Mouse (Mus musculus) CH12.LX (cell line): Measurements from ENCODE around the gene Usp21. TPM values are rescaled to one million over a fixed set of nuclear protein-coding genes. Genes with fewer than 3 reads are reported as not detected.
A peak's percentile ranks its signal among the peaks of the same experiment; 100 is the strongest.

Source experiments
- DNase-seq: peaks from one replicate; pipeline ENCODE4 v3.0.0-alpha.2; 2013; ENCODE audit errors: extremely low read depth
- H3K27ac ChIP-seq: 2 replicates; pipeline ENCODE4 v1.5.1; 2012; ENCODE audit warnings: low read depth, mild to moderate bottlenecking, control low read depth, moderate library complexity; ENCODE audit not compliant: insufficient read depth
- H3K27me3 ChIP-seq: replicated peaks from 2 replicates; pipeline ENCODE3; 2012; ENCODE audit warnings: inconsistent platforms
- H3K36me3 ChIP-seq, 2 experiments: replicated peaks in 1 of 2; 2 replicates each; pipeline versions ENCODE3 to v1.6.1; 2012; ENCODE audit warnings: inconsistent platforms in 1 of 2, low read length in 1 of 2, mild to moderate bottlenecking in 1 of 2, mixed read lengths in 1 of 2, moderate library complexity in 1 of 2; ENCODE audit not compliant: control insufficient read depth in 1 of 2, insufficient read depth in 1 of 2
- H3K4me1 ChIP-seq, 2 experiments: 2 replicates each; pipeline ENCODE4 v1.6.1; 2012; ENCODE audit warnings: inconsistent platforms in 1 of 2, moderate library complexity in 1 of 2; ENCODE audit not compliant: insufficient read depth in 2 of 2, control insufficient read depth in 1 of 2
- H3K4me2 ChIP-seq: 2 replicates; pipeline ENCODE4 v1.6.1; 2012; ENCODE audit warnings: low read depth, mild to moderate bottlenecking, control low read depth; ENCODE audit not compliant: poor library complexity, insufficient read depth, severe bottlenecking
- H3K4me3 ChIP-seq, 3 experiments: fragments of 150-350 bp in 1 of 3; sonication (generic) in 1 of 3; replicated peaks in 1 of 3; 2 replicates each; pipeline versions ENCODE3 to v1.5.1; 2011 to 2012; ENCODE audit warnings: low read depth in 2 of 3, low read length in 2 of 3, mild to moderate bottlenecking in 2 of 3, moderate library complexity in 2 of 3, control low read depth in 1 of 3, improper control_type of control experiment in 1 of 3, inconsistent platforms in 1 of 3, mixed read lengths in 1 of 3; ENCODE audit not compliant: poor library complexity in 1 of 3
- H3K79me2 ChIP-seq: replicated peaks from 2 replicates; pipeline ENCODE4 v1.6.1; 2012; ENCODE audit warnings: mild to moderate bottlenecking, moderate library complexity; ENCODE audit not compliant: control insufficient read depth, poor library complexity, insufficient read depth, severe bottlenecking; ENCODE audit errors: extremely low read depth
- H3K9ac ChIP-seq: 2 replicates; pipeline ENCODE4 v1.6.1; 2012; ENCODE audit warnings: low read depth, mild to moderate bottlenecking, control low read depth, moderate library complexity; ENCODE audit not compliant: insufficient read depth
- H3K9me3 ChIP-seq: replicated peaks from 2 replicates; pipeline ENCODE3; 2012; ENCODE audit warnings: low read length, inconsistent platforms, mixed read lengths
- BHLHE40 ChIP-seq: IDR thresholded peaks from 2 replicates; pipeline ENCODE4 v1.6.1; 2011; ENCODE audit warnings: mild to moderate bottlenecking, low read depth, low read length, improper control_type of control experiment
- CHD1 ChIP-seq: IDR thresholded peaks from 2 replicates; pipeline ENCODE4 v1.6.1; 2012; ENCODE audit warnings: low read depth, low read length, improper control_type of control experiment, inconsistent platforms
- CHD2 ChIP-seq: IDR thresholded peaks from 2 replicates; pipeline ENCODE4 v1.6.1; 2011; ENCODE audit warnings: low read length, improper control_type of control experiment
- CTCF ChIP-seq, 2 experiments: IDR thresholded peaks in 1 of 2; conservative IDR thresholded peaks in 1 of 2; 2 replicates each; pipeline ENCODE4 v1.5.1; 2011 to 2012; ENCODE audit warnings: low read depth in 2 of 2, low read length in 2 of 2, improper control_type of control experiment in 1 of 2, inconsistent platforms in 1 of 2, mild to moderate bottlenecking in 1 of 2, moderate library complexity in 1 of 2
- E2F4 ChIP-seq: IDR thresholded peaks from 2 replicates; pipeline ENCODE4 v1.6.1; 2011; ENCODE audit warnings: low read depth, low read length, improper control_type of control experiment; ENCODE audit not compliant: insufficient replicate concordance
- ELF1 ChIP-seq: IDR thresholded peaks from 2 replicates; pipeline ENCODE4 v1.6.1; 2014; ENCODE audit warnings: low read depth, mild to moderate bottlenecking, inconsistent platforms, low read length, improper control_type of control experiment
- EP300 ChIP-seq: IDR thresholded peaks from 2 replicates; pipeline ENCODE4 v1.6.1; 2011; ENCODE audit warnings: low read length, improper control_type of control experiment
- ETS1 ChIP-seq: conservative IDR thresholded peaks from 2 replicates; pipeline ENCODE4 v1.6.1; 2012; ENCODE audit warnings: low read depth, mild to moderate bottlenecking, inconsistent platforms, low read length, improper control_type of control experiment, moderate library complexity
- GABPA ChIP-seq: IDR thresholded peaks from 2 replicates; pipeline ENCODE4 v1.6.1; 2012; ENCODE audit warnings: low read depth, low read length, improper control_type of control experiment, inconsistent platforms; ENCODE audit not compliant: insufficient replicate concordance
- HCFC1 ChIP-seq: IDR thresholded peaks from 2 replicates; pipeline ENCODE4 v1.6.1; 2012; ENCODE audit warnings: low read depth, mild to moderate bottlenecking, inconsistent platforms, low read length, improper control_type of control experiment
- IRF4 ChIP-seq: IDR thresholded peaks from 2 replicates; pipeline ENCODE4 v1.6.1; 2014; ENCODE audit warnings: low read depth, mild to moderate bottlenecking, inconsistent platforms, low read length, improper control_type of control experiment
- JUN ChIP-seq: IDR thresholded peaks from 2 replicates; pipeline ENCODE4 v1.6.1; 2011; ENCODE audit warnings: low read depth, mild to moderate bottlenecking, low read length, improper control_type of control experiment, moderate library complexity; ENCODE audit not compliant: insufficient read depth
- JUND ChIP-seq: conservative IDR thresholded peaks from 2 replicates; pipeline ENCODE4 v1.6.1; 2011; ENCODE audit warnings: low read depth, low read length, improper control_type of control experiment
- KAT2A ChIP-seq: IDR thresholded peaks from 2 replicates; pipeline ENCODE4 v1.6.1; 2012; ENCODE audit warnings: low read length, improper control_type of control experiment, inconsistent platforms; ENCODE audit not compliant: insufficient replicate concordance
- MAFK ChIP-seq: IDR thresholded peaks from 2 replicates; pipeline ENCODE4 v1.6.1; 2011; ENCODE audit warnings: low read length, improper control_type of control experiment; ENCODE audit not compliant: insufficient replicate concordance
- MAX ChIP-seq: IDR thresholded peaks from 2 replicates; pipeline ENCODE4 v1.6.1; 2011; ENCODE audit warnings: low read length, improper control_type of control experiment
- MAZ ChIP-seq: IDR thresholded peaks from 2 replicates; pipeline ENCODE4 v1.6.1; 2012; ENCODE audit warnings: low read depth, mild to moderate bottlenecking, inconsistent platforms, low read length, improper control_type of control experiment, moderate library complexity
- MEF2A ChIP-seq: IDR thresholded peaks from 2 replicates; pipeline ENCODE4 v1.6.1; 2014; ENCODE audit warnings: low read depth, mild to moderate bottlenecking, inconsistent platforms, low read length, improper control_type of control experiment, borderline replicate concordance
- MXI1 ChIP-seq: IDR thresholded peaks from 2 replicates; pipeline ENCODE4 v1.6.1; 2011; ENCODE audit warnings: mild to moderate bottlenecking, low read depth, low read length, improper control_type of control experiment
- MYC ChIP-seq: IDR thresholded peaks from 2 replicates; pipeline ENCODE4 v1.6.1; 2011; ENCODE audit warnings: low read depth, mild to moderate bottlenecking, improper control_type of control experiment, low read length
- NELFE ChIP-seq: IDR thresholded peaks from 2 replicates; pipeline ENCODE4 v1.6.1; 2011; ENCODE audit warnings: low read depth, low read length, improper control_type of control experiment
- NRF1 ChIP-seq: IDR thresholded peaks from 2 replicates; pipeline ENCODE4 v1.6.1; 2014; ENCODE audit warnings: low read depth, mild to moderate bottlenecking, inconsistent platforms, low read length, improper control_type of control experiment, moderate library complexity
- PAX5 ChIP-seq: IDR thresholded peaks from 2 replicates; pipeline ENCODE4 v1.6.1; 2012; ENCODE audit warnings: low read length, inconsistent platforms, mixed read lengths
- POLR2A ChIP-seq: IDR thresholded peaks from 2 replicates; pipeline ENCODE4 v1.6.1; 2011; ENCODE audit warnings: low read depth, mild to moderate bottlenecking, improper control_type of control experiment, low read length
- POLR2AphosphoS2 ChIP-seq: IDR thresholded peaks from 2 replicates; pipeline ENCODE4 v1.6.1; 2011; ENCODE audit warnings: low read depth, low read length, improper control_type of control experiment
- RAD21 ChIP-seq: IDR thresholded peaks from 2 replicates; pipeline ENCODE4 v1.6.1; 2011; ENCODE audit warnings: low read depth, mild to moderate bottlenecking, low read length, improper control_type of control experiment, moderate library complexity
- RCOR1 ChIP-seq: conservative IDR thresholded peaks from 2 replicates; pipeline ENCODE4 v1.6.1; 2012; ENCODE audit warnings: low read depth, mild to moderate bottlenecking, inconsistent platforms, low read length, improper control_type of control experiment
- SIN3A ChIP-seq: IDR thresholded peaks from 2 replicates; pipeline ENCODE4 v1.6.1; 2012; ENCODE audit warnings: low read length, improper control_type of control experiment, inconsistent platforms
- SMC3 ChIP-seq: IDR thresholded peaks from 2 replicates; pipeline ENCODE4 v1.6.1; 2011; ENCODE audit warnings: low read depth, low read length, improper control_type of control experiment
- TBP ChIP-seq: conservative IDR thresholded peaks from 2 replicates; pipeline ENCODE4 v1.6.1; 2011; ENCODE audit warnings: low read depth, low read length, improper control_type of control experiment
- TCF12 ChIP-seq: IDR thresholded peaks from 2 replicates; pipeline ENCODE4 v1.6.1; 2014; ENCODE audit warnings: low read depth, mild to moderate bottlenecking, inconsistent platforms, low read length, improper control_type of control experiment
- UBTF ChIP-seq: IDR thresholded peaks from 2 replicates; pipeline ENCODE4 v1.6.1; 2012; ENCODE audit warnings: low read depth, mild to moderate bottlenecking, inconsistent platforms, low read length, improper control_type of control experiment, moderate library complexity
- USF1 ChIP-seq: IDR thresholded peaks from 2 replicates; pipeline ENCODE4 v1.6.1; 2014; ENCODE audit warnings: low read depth, mild to moderate bottlenecking, inconsistent platforms, low read length, improper control_type of control experiment
- USF2 ChIP-seq: conservative IDR thresholded peaks from 2 replicates; pipeline ENCODE4 v1.6.1; 2011; ENCODE audit warnings: low read depth, low read length, improper control_type of control experiment
- ZC3H11A ChIP-seq: IDR thresholded peaks from 2 replicates; pipeline ENCODE4 v1.6.1; 2012; ENCODE audit warnings: low read depth, mild to moderate bottlenecking, inconsistent platforms, low read length, improper control_type of control experiment
- ZKSCAN1 ChIP-seq: IDR thresholded peaks from 2 replicates; pipeline ENCODE4 v1.6.1; 2012; ENCODE audit warnings: low read depth, inconsistent platforms, low read length, improper control_type of control experiment, borderline replicate concordance
- ZMIZ1 ChIP-seq: IDR thresholded peaks from 2 replicates; pipeline ENCODE4 v1.6.1; 2012; ENCODE audit warnings: low read depth, mild to moderate bottlenecking, inconsistent platforms, low read length, improper control_type of control experiment
- ZNF384 ChIP-seq: IDR thresholded peaks from 2 replicates; pipeline ENCODE4 v1.6.1; 2012; ENCODE audit warnings: low read depth, low read length, improper control_type of control experiment, inconsistent platforms
- dilution Hi-C: fragments of 300-500 bp; cut with MboI; formaldehyde crosslinking; loops from 2 replicates; pipeline ENCODE4 v1.14.3; 2020; ENCODE audit warnings: low sequenced_read_pairs; ENCODE audit not compliant: extremely low pct_unique_long_range_greater_than_20kb, extremely low pct_ligation_motif_present
- in situ Hi-C: fragments of 300-500 bp; cut with MboI; formaldehyde crosslinking; loops from 3 replicates; pipeline ENCODE4 v1.14.3; 2019; ENCODE audit warnings: low sequenced_read_pairs, low pct_ligation_motif_present, low pct_unique_long_range_greater_than_20kb, mixed read lengths
- polyA plus RNA-seq: library from polyadenylated mRNA; unstranded; fragments of >175 nt; gene quantifications from 2 replicates; pipeline ENCODE4 v1.2.1, GENCODE M21; 2012; ENCODE audit warnings: low read depth; ENCODE audit not compliant: insufficient read length
- total RNA-seq, 2 experiments: library from RNA; depleted of rRNA; stranded (reverse); fragments of 300-350 nt in 1 of 2; fragments of >200 nt in 1 of 2; gene quantifications; 2 replicates each; pipeline ENCODE4 v1.2.3; 2012 to 2014

The Usp21 gene
- total and polyA plus RNA-seq, 3 experiments, result 8.5 to 37.6 (median 14.2) TPM

DNA sequence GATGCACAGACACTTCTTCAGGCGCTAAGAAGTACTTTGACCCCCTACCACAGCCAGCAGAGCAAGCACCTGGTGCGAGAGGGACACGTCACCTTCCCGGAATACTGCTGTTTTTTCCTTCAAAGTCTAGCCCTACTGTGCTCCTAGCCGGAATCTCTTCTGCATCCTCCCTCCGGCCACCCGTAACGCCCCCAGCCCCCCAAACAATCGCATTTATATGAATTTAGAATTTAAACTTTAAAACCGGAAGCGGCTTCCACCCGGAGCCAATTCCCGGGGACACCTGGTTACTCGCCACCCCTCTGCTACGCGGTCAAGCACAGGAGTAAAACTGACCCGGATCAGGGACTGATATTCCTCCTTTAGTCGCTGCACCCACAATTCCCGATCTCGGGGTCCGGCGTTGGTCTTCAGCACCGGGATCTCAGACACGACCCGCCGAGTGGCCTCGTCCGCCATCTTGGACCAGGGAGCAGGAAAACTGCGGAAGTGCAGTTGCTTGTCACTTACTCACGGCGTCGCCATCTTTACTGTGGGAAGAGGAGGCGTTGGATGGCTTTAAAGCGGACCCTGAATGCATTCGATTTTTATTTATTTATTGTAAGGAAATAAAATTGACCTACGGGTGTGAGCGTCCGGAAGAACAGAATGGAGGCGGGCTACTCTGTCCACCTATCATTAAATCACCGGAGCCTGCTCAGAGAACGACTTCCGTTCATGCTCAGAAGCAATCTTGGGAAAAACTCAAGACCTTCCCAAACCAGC lies 6.7 kb upstream of the Usp21 start, which contains the start of gene Ufc1:
Ufc1 (minus strand) TSS at position 727 of the 765 bp plus-strand sequence.
- TF ChIP-seq ZKSCAN1 (no peak), POLR2AphosphoS2 (no peak), MAX (peak; percentile 22; the same call in 1 of the 2 replicates), E2F4 (peak; percentile 43; the same call in 1 of the 2 replicates), ETS1 (no peak), CHD1 (no peak), PAX5 (no peak), SMC3 (no peak), JUN (no peak), MXI1 (no peak), NELFE (peak; percentile 41; the same call in 1 of the 2 replicates), NRF1 (peak; percentile 75), POLR2A (peak; percentile 84), MYC (0 out of 2 replicates have a peak, but pooled peaks have one; percentile 34), ZMIZ1 (peak; percentile 11; the same call in 1 of the 2 replicates), USF1 (no peak), GABPA (no peak), USF2 (no peak), TBP (no peak), ZC3H11A (no peak), KAT2A (0 out of 2 replicates have a peak, but pooled peaks have one; percentile 63), MEF2A (no peak), CHD2 (no peak), RAD21 (no peak), JUND (no peak; the same call in 1 of the 2 replicates), IRF4 (no peak), MAFK (no peak), CTCF (conservative IDR thresholded peaks at IDR 0.05 in 1 of 2, IDR thresholded peaks at IDR 0.05 in 1 of 2; ENCODE audit: low read depth in 2 of 2, low read length in 2 of 2) (no peak), HCFC1 (peak; percentile 83), ZNF384 (no peak), MAZ (no peak), SIN3A (no peak), EP300 (no peak), ELF1 (peak; percentile 92), BHLHE40 (no peak), TCF12 (peak; percentile 71), UBTF (no peak), RCOR1 (no peak)
- TF ChIP-seq, all 38 proteins: peak for 11
- dilution Hi-C loops, result no loop called here
- DNase-seq, result peak; percentile 86
- Histone ChIP-seq H3K4me1 (peaks cover 0 to 17% of the 10 kb centered on the region in 2 experiments; a peak in 3 of 4 replicates), H3K36me3 (peaks cover 9 to 16% of the 10 kb centered on the region in 2 experiments), H3K27me3 (no peaks in the 10 kb centered on the region), H3K9ac (peak within 1 kb of the TSS; percentile 96), H3K4me3 (peak within 1 kb of the TSS; percentile 76 to 78 (median 77)), H3K4me2 (peak within 1 kb of the TSS; percentile 69; the same call in 1 of the 2 replicates), H3K9me3 (no peaks in the 10 kb centered on the region), H3K27ac (peak within 1 kb of the TSS; percentile 81), H3K79me2 (peaks cover 16% of the 10 kb centered on the region)
- in situ Hi-C loops, result no loop called here
